Mouse (Mus musculus) lung, postnatal 0 days (tissue): ENCODE measurements around the gene Ksr2.

Experiments
- CTCF ChIP-seq: IDR thresholded peaks from 2 replicates; pipeline ENCODE4 v1.5.1; 2016; ENCODE audit warnings: antibody characterized with exemption, mild to moderate bottlenecking
- EP300 ChIP-seq: IDR thresholded peaks from 2 replicates; pipeline ENCODE4 v1.6.1; 2016; ENCODE audit warnings: antibody characterized with exemption, mild to moderate bottlenecking, control low read depth

GRCm38 (mm10) chr5:117388877-117389276, 24.9 kb upstream of the Ksr2 start, which contains the start of gene Rfc5:
- TF ChIP-seq EP300 (no peak), CTCF (0 out of 2 replicates have a peak, but pooled peaks have one; percentile 14)
